Mouse (Mus musculus) forebrain, embryonic 10.5 days (tissue): ENCODE results near the gene Gm44511. TPM values are rescaled to one million over a fixed set of nuclear protein-coding genes. Genes with fewer than 3 reads are reported as not detected.
"Not testable (repeated sequence)": the region's sequence is repeated elsewhere in the genome, so short reads cannot be mapped to it uniquely, and the experiment has no call there.

ENCODE experiments used
- DNase-seq: peaks from one replicate; pipeline ENCODE4 v3.0.0-alpha.2; 2017; ENCODE audit warnings: low spot score; ENCODE audit errors: extremely low spot score
- H3K27ac ChIP-seq: fragments of 300-500 bp; sonication (generic); 2 replicates; pipeline ENCODE4 v1.5.1; 2016; ENCODE audit warnings: mild to moderate bottlenecking
- H3K27me3 ChIP-seq: fragments of 300-500 bp; sonication (generic); 2 replicates; pipeline ENCODE4 v1.6.1; 2016; ENCODE audit warnings: mild to moderate bottlenecking; ENCODE audit not compliant: poor library complexity, severe bottlenecking
- H3K36me3 ChIP-seq: fragments of 300-500 bp; sonication (generic); replicated peaks from 2 replicates; pipeline ENCODE4 v1.6.1; 2016; ENCODE audit warnings: mild to moderate bottlenecking, moderate library complexity
- H3K4me1 ChIP-seq: fragments of 300-500 bp; sonication (generic); 2 replicates; pipeline ENCODE4 v1.6.1; 2016
- H3K4me3 ChIP-seq: fragments of 300-500 bp; sonication (generic); 2 replicates; pipeline ENCODE4 v1.5.1; 2016; ENCODE audit warnings: mild to moderate bottlenecking, moderate library complexity
- H3K9me3 ChIP-seq: fragments of 300-500 bp; sonication (generic); 2 replicates; pipeline ENCODE4 v1.6.1; 2016; ENCODE audit warnings: mild to moderate bottlenecking, moderate library complexity
- WGBS: fragments of 180-500 bp; shearing (Covaris S2); methylation state at CpG from one replicate; pipeline ENCODE4 v1.1.7; 2016; 5-methylcytosine and 5-hydroxymethylcytosine counted together
- polyA plus RNA-seq: library from polyadenylated mRNA; unstranded; fragments of >200 nt; fragmentation: Nextera tagmentation; extraction: Ambion mirVana; gene quantifications from 2 replicates; pipeline ENCODE4 v1.2.1, GENCODE M21; 2016

Gm44511 gene
- polyA plus RNA-seq, 1 experiment from 2014 or later: not detected

DNA sequence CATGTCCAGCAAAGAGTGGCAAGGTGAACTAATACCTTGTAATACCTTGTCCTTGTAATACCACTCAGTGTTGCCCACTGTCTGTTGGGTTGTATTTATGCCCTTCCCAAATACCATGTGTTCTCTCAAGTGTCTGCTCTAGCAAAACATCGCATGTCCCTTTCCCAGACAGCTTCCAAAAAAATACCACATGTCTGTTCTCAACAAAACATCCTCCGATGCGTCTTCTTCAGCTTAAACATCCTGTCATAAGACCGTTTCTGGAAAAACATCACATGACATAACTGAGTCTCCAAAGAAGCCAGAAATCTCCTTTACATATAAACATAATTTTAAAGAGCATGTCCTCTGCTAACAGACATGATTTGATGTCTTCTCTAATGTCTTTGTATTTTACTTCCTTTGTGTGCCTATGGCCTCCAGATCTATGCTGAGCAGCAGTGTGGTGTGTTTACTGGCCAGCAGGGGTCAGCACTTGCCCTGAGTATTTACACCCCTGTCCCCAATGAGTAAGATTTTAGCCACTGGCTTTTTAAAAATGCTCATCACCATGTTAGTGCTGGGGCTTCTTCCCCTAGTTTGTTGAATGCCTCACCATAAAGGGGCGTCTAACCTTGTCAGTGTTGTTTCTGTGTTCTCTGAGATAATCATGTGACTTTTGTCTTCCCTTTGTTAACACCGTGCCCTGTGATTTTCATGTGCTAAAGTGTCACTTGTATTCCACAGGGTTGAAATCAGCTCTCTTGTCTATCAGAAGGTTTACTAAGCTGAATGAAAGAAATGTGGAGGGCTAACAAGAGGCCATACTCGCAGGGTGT, 21.1 kb downstream of the Gm44511 start:
- H3K36me3 ChIP-seq, H3K9me3 ChIP-seq, H3K27me3 ChIP-seq, H3K27ac ChIP-seq, H3K4me3 ChIP-seq: not testable (repeated sequence)
- H3K4me1 ChIP-seq: peaks cover 13% of the 10 kb centered on the region
- WGBS: 72% methylated on average over 7 of the region's 7 CpGs
- peak; percentile 47 for DNase-seq

DNA sequence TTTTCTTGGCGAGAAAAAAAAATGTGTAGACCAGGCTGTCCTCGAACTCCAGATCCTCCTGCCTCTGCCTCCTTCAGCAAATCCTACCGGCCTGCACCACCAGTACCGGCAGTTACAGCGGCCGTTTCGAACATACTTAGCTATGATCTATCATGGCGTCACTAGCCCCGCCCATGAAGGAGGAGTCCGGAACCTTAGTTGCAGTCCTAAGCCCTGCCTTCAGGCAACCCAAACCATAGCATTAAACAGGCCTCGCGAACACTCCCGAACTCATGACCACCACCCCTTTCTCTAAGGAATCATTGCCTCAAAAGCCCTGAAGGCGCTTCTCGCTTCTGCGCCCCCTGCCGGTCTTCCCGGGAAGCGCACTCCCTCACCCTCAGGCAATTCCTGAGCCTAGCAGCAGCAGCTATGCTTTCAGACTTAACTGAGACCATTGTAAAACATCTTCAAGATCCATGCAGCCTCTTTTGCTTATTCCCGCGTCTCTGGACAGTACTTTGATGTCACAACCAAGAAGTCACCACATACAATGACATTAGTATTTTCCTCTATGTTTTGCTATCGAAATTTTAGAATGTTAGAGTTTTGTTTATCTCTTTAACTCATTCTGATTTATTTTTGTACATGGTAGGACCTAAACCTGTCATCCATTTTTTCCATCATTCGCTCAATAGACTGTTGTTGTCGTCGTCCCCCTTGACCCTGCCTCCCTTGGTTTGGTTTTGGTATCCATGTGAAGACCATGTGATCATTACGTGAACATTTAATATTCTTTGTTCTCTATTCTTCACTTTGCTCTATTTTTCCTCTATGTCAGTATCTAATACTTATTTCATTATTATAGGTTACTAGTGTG, 22.9 kb downstream of the Gm44511 start:
- peaks cover 17% of the 10 kb centered on the region for H3K4me1 ChIP-seq
- H3K9me3 ChIP-seq: no peaks in the 10 kb centered on the region; the same call in 1 of the 2 replicates
- H3K36me3 ChIP-seq: no peaks in the 10 kb centered on the region
- 10% methylated on average over 26 of the region's 26 CpGs for WGBS
- peak overlapping the region; percentile 57 for H3K4me3 ChIP-seq
- peak overlapping the region; percentile 75; the same call in 1 of the 2 replicates for H3K27ac ChIP-seq
- H3K27me3 ChIP-seq: no peaks in the 10 kb centered on the region
- DNase-seq: peak; percentile 98

DNA sequence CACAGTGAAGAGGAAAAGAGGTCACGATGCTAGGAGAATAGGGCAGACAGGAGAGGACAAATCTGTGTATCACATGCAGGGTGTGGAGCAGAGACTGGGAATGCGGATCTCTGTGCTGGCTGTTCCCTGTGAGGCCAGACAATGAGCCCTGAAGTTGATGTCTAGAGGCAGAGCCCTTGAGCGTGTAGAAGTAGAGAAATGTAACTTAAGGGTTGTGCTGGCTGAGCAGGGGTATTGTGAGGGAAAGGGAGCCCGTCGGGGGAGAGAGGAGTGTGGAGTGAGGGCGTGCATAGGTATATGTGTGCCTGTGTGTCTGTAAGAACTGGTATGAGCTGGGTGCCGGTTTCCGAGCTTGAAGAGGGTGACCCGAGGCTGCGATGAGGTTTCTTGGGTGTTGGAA, 23.6 kb downstream of the Gm44511 start:
- peak overlapping the region; percentile 75 for H3K27ac ChIP-seq
- H3K36me3 ChIP-seq: no peaks in the 10 kb centered on the region
- WGBS: 14% methylated on average over 10 of the region's 10 CpGs
- peak overlapping the region; percentile 57 for H3K4me3 ChIP-seq
- H3K4me1 ChIP-seq: peaks cover 24% of the 10 kb centered on the region
- DNase-seq: no peak
- no peaks in the 10 kb centered on the region; the same call in 1 of the 2 replicates for H3K9me3 ChIP-seq
- H3K27me3 ChIP-seq: no peaks in the 10 kb centered on the region

DNA sequence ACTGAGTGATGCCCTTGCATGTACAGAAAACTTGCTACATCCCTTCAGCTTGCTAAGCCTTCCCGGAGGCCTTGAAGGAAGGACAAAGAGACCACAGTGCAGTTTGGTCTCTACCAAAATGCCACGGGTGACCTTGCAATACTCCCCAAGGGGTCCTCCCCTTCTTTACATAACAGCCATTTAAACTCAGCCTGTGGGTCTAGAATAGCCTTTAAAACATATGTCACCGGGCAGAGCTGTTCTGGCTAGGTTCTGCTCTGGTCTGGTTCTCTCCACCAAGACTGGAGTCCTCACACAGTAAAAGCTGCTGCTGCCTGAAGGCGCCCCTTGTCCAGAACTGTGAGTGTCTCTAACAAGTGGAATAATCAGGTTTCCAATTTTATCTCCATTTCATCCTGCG, 25.4 kb downstream of the Gm44511 start:
- H3K9me3 ChIP-seq, H3K4me3 ChIP-seq, H3K27me3 ChIP-seq, H3K27ac ChIP-seq, H3K36me3 ChIP-seq, DNase-seq: not testable (repeated sequence)
- peaks cover 26% of the 10 kb centered on the region for H3K4me1 ChIP-seq
- 82% methylated on average over 5 of the region's 5 CpGs for WGBS

DNA sequence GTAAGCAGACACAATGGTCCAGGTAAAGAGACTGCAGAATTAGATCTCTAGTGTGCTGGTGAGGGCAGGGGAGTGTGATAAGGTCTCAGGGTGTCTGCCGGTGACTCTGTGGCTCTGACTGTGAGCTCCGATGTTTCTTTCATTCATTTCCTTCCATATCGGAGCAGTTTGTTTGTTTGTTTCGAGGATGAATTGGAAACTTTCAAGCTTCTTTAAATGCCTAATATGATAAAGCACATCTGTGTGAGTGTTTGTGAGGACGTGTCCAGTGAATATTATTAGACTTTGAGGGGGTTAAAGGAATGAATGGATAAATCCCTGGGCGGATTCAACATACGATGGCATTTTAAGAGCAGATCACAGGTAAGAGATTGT, 26.2 kb downstream of the Gm44511 start:
- DNase-seq: no peak
- Histone ChIP-seq H3K36me3 (no peaks in the 10 kb centered on the region), H3K4me3 (peak overlapping the region; percentile 63), H3K9me3 (no peaks in the 10 kb centered on the region), H3K27ac (peak overlapping the region; percentile 87), H3K4me1 (peaks cover 26% of the 10 kb centered on the region), H3K27me3 (no peaks in the 10 kb centered on the region)
- WGBS: 23% methylated on average over 7 of the region's 7 CpGs

DNA sequence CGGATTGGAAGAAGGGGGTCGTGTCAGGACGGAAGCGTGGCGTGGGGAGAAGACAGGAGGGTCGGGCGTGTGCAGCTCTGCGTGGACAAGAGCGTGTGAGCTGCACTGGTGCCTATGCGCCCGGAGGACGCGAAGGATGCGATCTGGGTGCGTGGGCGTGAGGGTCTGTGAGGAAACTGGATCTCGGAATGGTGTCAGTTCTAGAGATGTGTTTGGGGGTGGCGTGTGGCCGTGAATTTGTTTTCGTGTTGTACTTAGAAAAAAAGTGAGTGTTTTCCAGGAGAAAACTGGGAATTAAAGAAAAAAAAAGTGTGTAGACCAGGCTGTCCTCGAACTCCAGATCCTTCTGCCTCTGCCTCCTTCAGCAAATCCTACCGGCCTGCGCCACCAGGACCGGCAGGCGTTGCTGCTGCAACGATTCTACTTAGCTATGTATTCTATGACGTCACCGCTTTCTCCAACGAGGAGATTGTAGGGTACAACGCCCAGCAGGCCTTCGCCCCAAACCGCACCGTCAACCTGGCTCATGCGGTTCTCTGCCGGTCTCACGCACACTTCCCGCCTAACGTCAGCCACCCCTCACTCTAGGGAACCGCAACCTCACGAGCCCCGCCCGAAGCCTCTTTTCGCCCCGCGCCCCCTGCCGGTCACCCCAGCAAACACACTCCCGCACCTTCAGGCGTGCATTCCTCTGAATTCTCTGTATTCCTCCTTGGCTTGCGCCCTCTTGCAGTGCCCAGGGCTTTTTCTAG, 26.8 kb downstream of the Gm44511 start:
- Histone ChIP-seq H3K4me3 (peak overlapping the region; percentile 63), H3K27ac (peak overlapping the region; percentile 87), H3K4me1 (peaks cover 26% of the 10 kb centered on the region)
- DNase-seq: peak; percentile 91
- H3K27me3 ChIP-seq, H3K9me3 ChIP-seq, H3K36me3 ChIP-seq: not testable (repeated sequence)
- under 1% methylated on average over 49 of the region's 49 CpGs for WGBS

DNA sequence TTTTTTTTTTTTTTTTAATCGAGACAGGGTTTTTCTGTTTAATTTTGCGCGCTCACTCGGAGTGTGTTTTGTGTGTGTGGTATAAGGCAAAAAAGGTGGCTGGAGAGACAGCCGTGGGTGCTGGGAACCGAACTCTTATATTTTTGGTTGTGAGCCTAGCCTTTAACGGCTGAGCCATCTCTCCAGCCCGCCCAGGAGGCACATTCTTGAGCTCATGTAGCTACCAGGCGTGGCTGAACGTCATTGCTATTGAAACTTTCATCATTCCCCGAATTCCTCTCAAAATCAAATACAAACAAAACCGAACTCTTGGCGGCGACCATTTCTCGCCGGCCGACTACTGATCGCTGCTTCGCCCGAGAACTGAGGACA, 27.4 kb downstream of the Gm44511 start:
- WGBS: under 1% methylated on average over 20 of the region's 20 CpGs
- Histone ChIP-seq H3K4me3 (peak overlapping the region; percentile 63), H3K27ac (peak overlapping the region; percentile 87)

DNA sequence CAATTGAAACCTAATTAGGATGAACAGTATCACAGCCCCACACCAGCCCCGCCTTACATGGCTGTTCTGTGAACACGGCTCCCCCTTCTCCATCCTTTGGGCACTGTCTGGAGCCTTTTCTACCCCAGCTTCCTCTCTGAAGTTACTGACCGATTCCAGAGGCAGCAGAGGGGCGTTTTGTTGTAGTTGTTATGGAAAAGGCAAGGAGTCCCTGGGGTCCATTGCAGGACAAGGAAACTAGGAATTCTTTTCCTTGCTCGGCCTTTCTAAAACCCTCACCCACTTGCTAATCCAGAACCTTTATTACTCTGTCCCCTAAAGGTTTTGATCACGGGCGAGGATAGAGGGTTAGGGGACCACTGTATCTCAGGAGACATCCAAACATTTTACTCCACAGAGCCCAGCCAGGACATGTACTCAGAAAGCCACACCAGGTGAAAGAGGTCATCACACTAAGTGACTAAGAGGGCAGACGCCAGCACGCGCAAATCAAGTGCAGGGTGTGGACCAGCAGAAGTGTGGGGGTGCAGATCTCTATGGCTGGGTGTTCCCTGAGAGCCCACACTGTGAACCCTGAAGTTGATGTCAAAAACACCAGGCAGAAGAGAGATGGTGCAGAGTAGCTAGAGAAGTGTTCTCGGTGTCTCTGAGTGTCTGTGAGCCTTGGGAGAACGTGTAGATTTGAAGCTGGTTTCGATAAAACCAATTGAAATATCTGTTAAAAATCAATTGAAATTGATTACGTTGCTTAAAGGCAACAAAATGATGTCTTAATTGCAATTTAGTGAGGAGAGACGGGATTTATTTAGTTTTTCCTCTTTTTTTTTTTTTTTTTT, 28.0 kb downstream of the Gm44511 start:
- 15% methylated on average over 15 of the region's 15 CpGs for WGBS

More for the DNA sequence above, 27.4 kb downstream of the Gm44511 start:
- H3K27me3 ChIP-seq, H3K9me3 ChIP-seq, H3K36me3 ChIP-seq: not testable (repeated sequence)
- peaks cover 26% of the 10 kb centered on the region for H3K4me1 ChIP-seq
- peak; percentile 90 for DNase-seq

DNA sequence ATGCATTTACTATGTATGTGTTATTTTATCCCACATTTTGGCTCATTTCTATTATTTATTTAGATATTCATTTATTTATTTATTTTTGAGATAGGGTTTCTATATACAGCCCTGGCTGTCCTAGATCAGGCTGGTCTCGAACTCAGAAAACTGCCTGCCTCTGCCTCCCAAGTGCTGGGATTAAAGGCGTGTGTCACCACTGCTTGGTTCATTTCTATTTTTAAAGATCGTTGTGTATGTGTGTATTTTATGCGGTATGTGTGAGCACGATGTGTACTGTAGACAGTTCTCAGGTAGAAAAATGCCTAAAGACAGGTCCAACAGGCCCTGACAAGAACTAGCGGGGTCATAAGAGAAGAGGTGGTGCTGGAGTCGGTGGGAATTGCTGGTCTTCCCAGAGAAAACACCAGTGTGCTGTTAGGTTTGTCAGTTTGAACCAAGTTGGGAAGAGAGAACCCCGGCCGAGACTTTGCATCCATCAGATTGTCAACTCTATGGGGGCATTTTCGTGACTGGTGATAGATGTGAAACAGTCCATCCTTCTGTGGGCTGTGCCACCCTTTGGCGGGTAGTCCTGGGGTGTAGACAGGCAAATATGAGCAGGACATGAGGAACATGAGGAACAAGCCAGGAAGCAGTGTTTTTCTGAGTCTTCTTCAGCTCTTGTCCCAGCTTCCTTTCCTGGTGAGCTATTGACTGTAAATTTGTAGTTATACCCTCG, 28.8 kb downstream of the Gm44511 start:
- peaks cover 17% of the 10 kb centered on the region for H3K4me1 ChIP-seq
- 84% methylated on average over 12 of the region's 12 CpGs for WGBS
- DNase-seq: no peak
- H3K4me3 ChIP-seq: peak overlapping the region; percentile 63
- no peaks in the 10 kb centered on the region for H3K9me3 ChIP-seq
- no peaks in the 10 kb centered on the region for H3K27me3 ChIP-seq
- H3K27ac ChIP-seq: no peak overlapping the region
- no peaks in the 10 kb centered on the region for H3K36me3 ChIP-seq

More for the DNA sequence above, 28.0 kb downstream of the Gm44511 start:
- H3K27ac ChIP-seq: peak overlapping the region; percentile 76
- H3K4me3 ChIP-seq: peak overlapping the region; percentile 63
- DNase-seq: peak; percentile 43
- no peaks in the 10 kb centered on the region for H3K36me3 ChIP-seq
- H3K4me1 ChIP-seq: peaks cover 20% of the 10 kb centered on the region
- no peaks in the 10 kb centered on the region for H3K9me3 ChIP-seq
- H3K27me3 ChIP-seq: no peaks in the 10 kb centered on the region

DNA sequence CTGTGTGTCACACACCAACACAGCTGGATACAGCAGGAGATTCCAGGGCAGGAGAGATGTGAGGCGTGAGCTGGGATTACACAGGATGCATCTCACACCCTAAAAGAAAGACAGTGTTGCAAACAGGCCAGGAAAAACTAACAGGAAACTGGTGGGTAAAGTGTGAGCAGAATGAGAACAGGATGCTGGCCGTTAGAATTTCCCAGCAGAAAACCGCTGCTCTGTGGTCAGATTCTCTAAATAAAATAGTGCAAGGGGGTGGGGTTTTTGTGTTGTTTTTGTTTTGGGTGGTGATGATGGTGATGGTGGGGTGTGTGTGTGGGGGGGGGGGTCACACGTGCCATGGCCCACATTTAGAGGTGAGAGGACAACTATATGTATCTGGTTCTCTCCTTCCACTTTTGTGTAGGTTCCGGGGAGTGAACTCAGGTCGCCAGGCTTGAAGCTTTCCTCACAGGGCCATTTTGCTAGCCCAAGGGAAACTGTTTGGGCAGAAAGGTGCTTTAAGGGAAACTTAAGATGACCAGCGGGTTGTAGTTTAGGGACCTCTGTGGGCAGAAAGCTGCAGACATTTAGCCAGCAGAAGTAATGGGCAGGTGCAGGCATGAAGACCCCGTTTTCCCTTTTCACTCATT, 29.7 kb downstream of the Gm44511 start:
- no peaks in the 10 kb centered on the region for H3K36me3 ChIP-seq
- no peak for DNase-seq
- H3K4me1 ChIP-seq: peaks cover 14% of the 10 kb centered on the region
- H3K27ac ChIP-seq: no peak overlapping the region
- H3K27me3 ChIP-seq: no peaks in the 10 kb centered on the region
- no peaks in the 10 kb centered on the region for H3K9me3 ChIP-seq
- WGBS: 75% methylated on average over 8 of the region's 8 CpGs
- H3K4me3 ChIP-seq: no peak overlapping the region

DNA sequence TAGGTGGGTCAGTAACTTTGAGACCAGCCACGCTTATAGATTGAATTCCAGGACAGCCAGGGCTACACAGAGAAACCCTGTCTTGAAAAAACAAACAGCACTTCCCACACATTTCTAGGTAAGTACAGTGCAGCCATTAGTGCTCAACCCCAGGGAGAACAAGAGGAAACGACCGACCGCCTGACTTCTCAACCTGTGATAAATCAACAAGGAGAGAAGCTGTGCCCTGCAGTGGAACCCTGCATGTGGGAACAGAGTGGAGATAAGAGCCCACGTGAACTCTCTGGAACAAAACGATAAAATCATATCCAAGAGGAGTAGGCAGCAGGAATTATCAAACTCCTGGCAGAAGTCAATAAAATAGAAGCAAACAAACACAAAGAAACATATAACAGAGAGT, 32.4 kb downstream of the Gm44511 start:
- WGBS: 82% methylated on average over 6 of the region's 6 CpGs
- DNase-seq: no peak

More for the DNA sequence above, 32.4 kb downstream of the Gm44511 start:
- Histone ChIP-seq H3K27me3 (no peaks in the 10 kb centered on the region), H3K4me1 (peaks cover 11% of the 10 kb centered on the region), H3K27ac (no peak overlapping the region), H3K36me3 (no peaks in the 10 kb centered on the region), H3K9me3 (no peaks in the 10 kb centered on the region), H3K4me3 (no peak overlapping the region)
